Mouse (Mus musculus) lung, adult 2 months (tissue): ENCODE results near the gene Cbx5.

Experiments
- CTCF ChIP-seq: fragments of 200-500 bp; IDR thresholded peaks from 2 replicates; pipeline ENCODE4 v1.5.1; 2011; ENCODE audit warnings: mild to moderate bottlenecking, low read length, control low read depth; ENCODE audit not compliant: insufficient read depth
- POLR2A ChIP-seq: fragments of 200-500 bp; IDR thresholded peaks from 2 replicates; pipeline ENCODE4 v1.6.1; 2011; ENCODE audit warnings: low read depth, mild to moderate bottlenecking, control low read depth, low read length, borderline replicate concordance; ENCODE audit errors: extremely low read depth

DNA sequence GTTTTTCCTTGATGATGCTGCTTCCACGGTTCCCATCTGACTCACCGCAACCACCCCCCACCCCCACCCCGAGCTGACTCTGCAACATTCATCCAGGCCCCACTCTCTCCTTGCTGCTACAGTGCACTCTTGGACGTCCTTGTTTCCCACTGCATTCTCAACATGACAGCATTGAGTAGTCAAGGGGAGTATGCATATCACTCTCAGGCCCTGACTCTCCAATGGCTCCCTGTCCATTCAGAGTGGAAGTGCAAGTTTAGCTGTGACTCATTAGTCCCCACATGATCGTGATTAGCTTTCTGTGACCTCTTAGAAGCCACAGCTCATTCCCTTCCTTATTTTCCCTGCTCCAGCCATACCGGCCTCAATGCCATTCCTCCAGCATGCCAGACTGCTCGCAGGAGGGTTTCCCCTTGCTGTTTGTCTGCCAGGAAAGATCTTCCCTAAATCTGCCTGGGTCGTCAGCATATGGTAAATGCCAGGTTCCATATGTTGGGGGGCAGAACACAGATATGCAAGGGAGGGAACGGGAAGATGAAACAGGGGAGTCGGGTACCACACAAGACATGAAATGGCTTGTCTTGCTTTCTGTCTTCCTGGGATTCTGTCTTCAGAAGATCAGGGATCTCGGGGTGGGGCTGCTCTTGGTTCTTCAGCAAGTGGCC is 93.8 kb downstream of the Cbx5 start:
- TF ChIP-seq POLR2A (no peak), CTCF (no peak)
